Mouse (Mus musculus) CH12.LX (cell line): ENCODE results near the gene Zfp9. TPM values are rescaled to one million over a fixed set of nuclear protein-coding genes. Genes with fewer than 3 reads are reported as not detected.

Experiments
- DNase-seq: peaks from one replicate; pipeline ENCODE4 v3.0.0-alpha.2; 2013; ENCODE audit errors: extremely low read depth
- H3K27ac ChIP-seq: 2 replicates; pipeline ENCODE4 v1.5.1; 2012; ENCODE audit warnings: low read depth, mild to moderate bottlenecking, control low read depth, moderate library complexity; ENCODE audit not compliant: insufficient read depth
- H3K27me3 ChIP-seq: replicated peaks from 2 replicates; pipeline ENCODE3; 2012; ENCODE audit warnings: inconsistent platforms
- H3K36me3 ChIP-seq, 2 experiments: replicated peaks in 1 of 2; 2 replicates each; pipeline versions ENCODE3 to v1.6.1; 2012; ENCODE audit warnings: inconsistent platforms in 1 of 2, low read length in 1 of 2, mild to moderate bottlenecking in 1 of 2, mixed read lengths in 1 of 2, moderate library complexity in 1 of 2; ENCODE audit not compliant: control insufficient read depth in 1 of 2, insufficient read depth in 1 of 2
- H3K4me1 ChIP-seq, 2 experiments: 2 replicates each; pipeline ENCODE4 v1.6.1; 2012; ENCODE audit warnings: inconsistent platforms in 1 of 2, moderate library complexity in 1 of 2; ENCODE audit not compliant: insufficient read depth in 2 of 2, control insufficient read depth in 1 of 2
- H3K4me2 ChIP-seq: 2 replicates; pipeline ENCODE4 v1.6.1; 2012; ENCODE audit warnings: low read depth, mild to moderate bottlenecking, control low read depth; ENCODE audit not compliant: poor library complexity, insufficient read depth, severe bottlenecking
- H3K4me3 ChIP-seq, 3 experiments: fragments of 150-350 bp in 1 of 3; sonication (generic) in 1 of 3; replicated peaks in 1 of 3; 2 replicates each; pipeline versions ENCODE3 to v1.5.1; 2011 to 2012; ENCODE audit warnings: low read depth in 2 of 3, low read length in 2 of 3, mild to moderate bottlenecking in 2 of 3, moderate library complexity in 2 of 3, control low read depth in 1 of 3, improper control_type of control experiment in 1 of 3, inconsistent platforms in 1 of 3, mixed read lengths in 1 of 3; ENCODE audit not compliant: poor library complexity in 1 of 3
- H3K79me2 ChIP-seq: replicated peaks from 2 replicates; pipeline ENCODE4 v1.6.1; 2012; ENCODE audit warnings: mild to moderate bottlenecking, moderate library complexity; ENCODE audit not compliant: control insufficient read depth, poor library complexity, insufficient read depth, severe bottlenecking; ENCODE audit errors: extremely low read depth
- H3K9ac ChIP-seq: 2 replicates; pipeline ENCODE4 v1.6.1; 2012; ENCODE audit warnings: low read depth, mild to moderate bottlenecking, control low read depth, moderate library complexity; ENCODE audit not compliant: insufficient read depth
- H3K9me3 ChIP-seq: replicated peaks from 2 replicates; pipeline ENCODE3; 2012; ENCODE audit warnings: low read length, inconsistent platforms, mixed read lengths
- BHLHE40 ChIP-seq: IDR thresholded peaks from 2 replicates; pipeline ENCODE4 v1.6.1; 2011; ENCODE audit warnings: mild to moderate bottlenecking, low read depth, low read length, improper control_type of control experiment
- CHD2 ChIP-seq: IDR thresholded peaks from 2 replicates; pipeline ENCODE4 v1.6.1; 2011; ENCODE audit warnings: low read length, improper control_type of control experiment
- CTCF ChIP-seq, 2 experiments: IDR thresholded peaks in 1 of 2; conservative IDR thresholded peaks in 1 of 2; 2 replicates each; pipeline ENCODE4 v1.5.1; 2011 to 2012; ENCODE audit warnings: low read depth in 2 of 2, low read length in 2 of 2, improper control_type of control experiment in 1 of 2, inconsistent platforms in 1 of 2, mild to moderate bottlenecking in 1 of 2, moderate library complexity in 1 of 2
- E2F4 ChIP-seq: IDR thresholded peaks from 2 replicates; pipeline ENCODE4 v1.6.1; 2011; ENCODE audit warnings: low read depth, low read length, improper control_type of control experiment; ENCODE audit not compliant: insufficient replicate concordance
- ELF1 ChIP-seq: IDR thresholded peaks from 2 replicates; pipeline ENCODE4 v1.6.1; 2014; ENCODE audit warnings: low read depth, mild to moderate bottlenecking, inconsistent platforms, low read length, improper control_type of control experiment
- EP300 ChIP-seq: IDR thresholded peaks from 2 replicates; pipeline ENCODE4 v1.6.1; 2011; ENCODE audit warnings: low read length, improper control_type of control experiment
- ETS1 ChIP-seq: conservative IDR thresholded peaks from 2 replicates; pipeline ENCODE4 v1.6.1; 2012; ENCODE audit warnings: low read depth, mild to moderate bottlenecking, inconsistent platforms, low read length, improper control_type of control experiment, moderate library complexity
- GABPA ChIP-seq: IDR thresholded peaks from 2 replicates; pipeline ENCODE4 v1.6.1; 2012; ENCODE audit warnings: low read depth, low read length, improper control_type of control experiment, inconsistent platforms; ENCODE audit not compliant: insufficient replicate concordance
- HCFC1 ChIP-seq: IDR thresholded peaks from 2 replicates; pipeline ENCODE4 v1.6.1; 2012; ENCODE audit warnings: low read depth, mild to moderate bottlenecking, inconsistent platforms, low read length, improper control_type of control experiment
- IRF4 ChIP-seq: IDR thresholded peaks from 2 replicates; pipeline ENCODE4 v1.6.1; 2014; ENCODE audit warnings: low read depth, mild to moderate bottlenecking, inconsistent platforms, low read length, improper control_type of control experiment
- JUN ChIP-seq: IDR thresholded peaks from 2 replicates; pipeline ENCODE4 v1.6.1; 2011; ENCODE audit warnings: low read depth, mild to moderate bottlenecking, low read length, improper control_type of control experiment, moderate library complexity; ENCODE audit not compliant: insufficient read depth
- MAFK ChIP-seq: IDR thresholded peaks from 2 replicates; pipeline ENCODE4 v1.6.1; 2011; ENCODE audit warnings: low read length, improper control_type of control experiment; ENCODE audit not compliant: insufficient replicate concordance
- MAX ChIP-seq: IDR thresholded peaks from 2 replicates; pipeline ENCODE4 v1.6.1; 2011; ENCODE audit warnings: low read length, improper control_type of control experiment
- MAZ ChIP-seq: IDR thresholded peaks from 2 replicates; pipeline ENCODE4 v1.6.1; 2012; ENCODE audit warnings: low read depth, mild to moderate bottlenecking, inconsistent platforms, low read length, improper control_type of control experiment, moderate library complexity
- MEF2A ChIP-seq: IDR thresholded peaks from 2 replicates; pipeline ENCODE4 v1.6.1; 2014; ENCODE audit warnings: low read depth, mild to moderate bottlenecking, inconsistent platforms, low read length, improper control_type of control experiment, borderline replicate concordance
- MXI1 ChIP-seq: IDR thresholded peaks from 2 replicates; pipeline ENCODE4 v1.6.1; 2011; ENCODE audit warnings: mild to moderate bottlenecking, low read depth, low read length, improper control_type of control experiment
- MYC ChIP-seq: IDR thresholded peaks from 2 replicates; pipeline ENCODE4 v1.6.1; 2011; ENCODE audit warnings: low read depth, mild to moderate bottlenecking, improper control_type of control experiment, low read length
- NELFE ChIP-seq: IDR thresholded peaks from 2 replicates; pipeline ENCODE4 v1.6.1; 2011; ENCODE audit warnings: low read depth, low read length, improper control_type of control experiment
- NRF1 ChIP-seq: IDR thresholded peaks from 2 replicates; pipeline ENCODE4 v1.6.1; 2014; ENCODE audit warnings: low read depth, mild to moderate bottlenecking, inconsistent platforms, low read length, improper control_type of control experiment, moderate library complexity
- POLR2A ChIP-seq: IDR thresholded peaks from 2 replicates; pipeline ENCODE4 v1.6.1; 2011; ENCODE audit warnings: low read depth, mild to moderate bottlenecking, improper control_type of control experiment, low read length
- POLR2AphosphoS2 ChIP-seq: IDR thresholded peaks from 2 replicates; pipeline ENCODE4 v1.6.1; 2011; ENCODE audit warnings: low read depth, low read length, improper control_type of control experiment
- RAD21 ChIP-seq: IDR thresholded peaks from 2 replicates; pipeline ENCODE4 v1.6.1; 2011; ENCODE audit warnings: low read depth, mild to moderate bottlenecking, low read length, improper control_type of control experiment, moderate library complexity
- RCOR1 ChIP-seq: conservative IDR thresholded peaks from 2 replicates; pipeline ENCODE4 v1.6.1; 2012; ENCODE audit warnings: low read depth, mild to moderate bottlenecking, inconsistent platforms, low read length, improper control_type of control experiment
- SIN3A ChIP-seq: IDR thresholded peaks from 2 replicates; pipeline ENCODE4 v1.6.1; 2012; ENCODE audit warnings: low read length, improper control_type of control experiment, inconsistent platforms
- TBP ChIP-seq: conservative IDR thresholded peaks from 2 replicates; pipeline ENCODE4 v1.6.1; 2011; ENCODE audit warnings: low read depth, low read length, improper control_type of control experiment
- TCF12 ChIP-seq: IDR thresholded peaks from 2 replicates; pipeline ENCODE4 v1.6.1; 2014; ENCODE audit warnings: low read depth, mild to moderate bottlenecking, inconsistent platforms, low read length, improper control_type of control experiment
- ZC3H11A ChIP-seq: IDR thresholded peaks from 2 replicates; pipeline ENCODE4 v1.6.1; 2012; ENCODE audit warnings: low read depth, mild to moderate bottlenecking, inconsistent platforms, low read length, improper control_type of control experiment
- ZKSCAN1 ChIP-seq: IDR thresholded peaks from 2 replicates; pipeline ENCODE4 v1.6.1; 2012; ENCODE audit warnings: low read depth, inconsistent platforms, low read length, improper control_type of control experiment, borderline replicate concordance
- ZMIZ1 ChIP-seq: IDR thresholded peaks from 2 replicates; pipeline ENCODE4 v1.6.1; 2012; ENCODE audit warnings: low read depth, mild to moderate bottlenecking, inconsistent platforms, low read length, improper control_type of control experiment
- dilution Hi-C: fragments of 300-500 bp; cut with MboI; formaldehyde crosslinking; loops from 2 replicates; pipeline ENCODE4 v1.14.3; 2020; ENCODE audit warnings: low sequenced_read_pairs; ENCODE audit not compliant: extremely low pct_unique_long_range_greater_than_20kb, extremely low pct_ligation_motif_present
- in situ Hi-C: fragments of 300-500 bp; cut with MboI; formaldehyde crosslinking; loops from 3 replicates; pipeline ENCODE4 v1.14.3; 2019; ENCODE audit warnings: low sequenced_read_pairs, low pct_ligation_motif_present, low pct_unique_long_range_greater_than_20kb, mixed read lengths
- polyA plus RNA-seq: library from polyadenylated mRNA; unstranded; fragments of >175 nt; gene quantifications from 2 replicates; pipeline ENCODE4 v1.2.1, GENCODE M21; 2012; ENCODE audit warnings: low read depth; ENCODE audit not compliant: insufficient read length
- total RNA-seq, 2 experiments: library from RNA; depleted of rRNA; stranded (reverse); fragments of 300-350 nt in 1 of 2; fragments of >200 nt in 1 of 2; gene quantifications; 2 replicates each; pipeline ENCODE4 v1.2.3; 2012 to 2014

The Zfp9 gene
- total and polyA plus RNA-seq, 3 experiments, result 0.08 TPM; not detected in 1

GRCm38 (mm10) chr6:118457726-118458125 lies 21.4 kb downstream of the Zfp9 start:
- H3K27me3 ChIP-seq, result no peaks in the 10 kb centered on the region
- TF ChIP-seq HCFC1 (no peak), MXI1 (no peak), MYC (no peak), NRF1 (no peak), RAD21 (no peak), E2F4 (no peak), CHD2 (no peak), MAZ (no peak), POLR2A (no peak), RCOR1 (no peak), JUN (no peak), EP300 (no peak), MAFK (no peak), TBP (no peak), GABPA (no peak), ZC3H11A (no peak), CTCF (conservative IDR thresholded peaks at IDR 0.05 in 1 of 2, IDR thresholded peaks at IDR 0.05 in 1 of 2; ENCODE audit: low read depth in 2 of 2, low read length in 2 of 2) (no peak), TCF12 (no peak)
- DNase-seq, result no peak
- in situ Hi-C loops (no loop called here), dilution Hi-C loops (no loop called here)
- no peak overlapping the region for H3K4me2 ChIP-seq
- no peaks in the 10 kb centered on the region for H3K79me2 ChIP-seq
- H3K27ac ChIP-seq, result no peak overlapping the region
- H3K4me3 ChIP-seq, result no peak overlapping the region
- peaks cover 4 to 15% of the 10 kb centered on the region in 2 experiments; a peak in 3 of 4 replicates for H3K4me1 ChIP-seq
- no peaks in the 10 kb centered on the region for H3K9me3 ChIP-seq
- H3K36me3 ChIP-seq, result peaks cover 0 to 2% of the 10 kb centered on the region in 2 experiments
- no peak overlapping the region for H3K9ac ChIP-seq

GRCm38 (mm10) chr6:118455042-118455631 lies 24.0 kb downstream of the Zfp9 start, which contains the start of gene Zfp248:
TSS of gene Zfp248 (minus strand) at chr6:118455528.
- Histone ChIP-seq H3K27me3 (no peaks in the 10 kb centered on the region), H3K9me3 (no peaks in the 10 kb centered on the region), H3K27ac (peak within 1 kb of the TSS; percentile 8; the same call in 1 of the 2 replicates), H3K4me2 (peak within 1 kb of the TSS; percentile 58), H3K4me3 (peak within 1 kb of the TSS; percentile 81 to 89 (median 86)), H3K36me3 (peaks cover 0 to 10% of the 10 kb centered on the region in 2 experiments), H3K4me1 (peaks cover 4 to 18% of the 10 kb centered on the region in 2 experiments; a peak in 3 of 4 replicates), H3K79me2 (no peaks in the 10 kb centered on the region), H3K9ac (peak within 1 kb of the TSS; percentile 70)
- in situ Hi-C loops (no loop called here), dilution Hi-C loops (no loop called here)
- peak; percentile 84 for DNase-seq
- peak; percentile 78 for TF ChIP-seq SIN3A
- no peak for TF ChIP-seq ELF1
- TF ChIP-seq NELFE, result peak; percentile 75
- TF ChIP-seq HCFC1, result peak; percentile 57
- TF ChIP-seq BHLHE40, result peak; percentile 42
- TF ChIP-seq POLR2AphosphoS2, result 0 out of 2 replicates have a peak, but pooled peaks have one; percentile 43
- peak; percentile 40; the same call in 1 of the 2 replicates for TF ChIP-seq MEF2A
- TF ChIP-seq MAX, result peak; percentile 38; the same call in 1 of the 2 replicates
- peak; percentile 70 for TF ChIP-seq POLR2A
- TF ChIP-seq TBP, result 0 out of 2 replicates have a peak, but pooled peaks have one; percentile 40
- TF ChIP-seq ETS1, result 0 out of 2 replicates have a peak, but pooled peaks have one; percentile 11
- peak; percentile 64; the same call in 1 of the 2 replicates for TF ChIP-seq ZMIZ1
- no peak for TF ChIP-seq CTCF (conservative IDR thresholded peaks at IDR 0.05 in 1 of 2, IDR thresholded peaks at IDR 0.05 in 1 of 2; ENCODE audit: low read depth in 2 of 2, low read length in 2 of 2)
- TF ChIP-seq TCF12, result peak; percentile 61; the same call in 1 of the 2 replicates
- peak; percentile 96 for TF ChIP-seq NRF1
- TF ChIP-seq MYC, result peak; percentile 54; the same call in 1 of the 2 replicates
- peak; percentile 58 for TF ChIP-seq MXI1
- no peak for TF ChIP-seq RAD21
- no peak for TF ChIP-seq ZKSCAN1
- TF ChIP-seq MAZ, result 0 out of 2 replicates have a peak, but pooled peaks have one; percentile 32
- no peak for TF ChIP-seq MAFK
- 0 out of 2 replicates have a peak, but pooled peaks have one; percentile 17 for TF ChIP-seq IRF4
